Mouse (Mus musculus) ES-E14 (cell line): ENCODE results near the gene Gm281. TPM values are rescaled to one million over a fixed set of nuclear protein-coding genes. Genes with fewer than 3 reads are reported as not detected.
A peak's percentile ranks its signal among the peaks of the same experiment; 100 is the strongest.

Experiments
- DNase-seq: peaks from one replicate; pipeline ENCODE4 v3.0.0-alpha.2; 2013; ENCODE audit warnings: low read depth, low spot score
- H3K27ac ChIP-seq: 2 replicates; pipeline ENCODE4 v1.5.1; 2012; ENCODE audit warnings: low read depth, mild to moderate bottlenecking, low read length, moderate library complexity, mixed read lengths; ENCODE audit not compliant: poor library complexity, insufficient read depth, severe bottlenecking
- H3K36me3 ChIP-seq: 2 replicates; pipeline ENCODE4 v1.6.1; 2012; ENCODE audit warnings: mild to moderate bottlenecking, low read length, moderate library complexity, mixed read lengths; ENCODE audit not compliant: control insufficient read depth, poor library complexity, insufficient read depth, severe bottlenecking
- H3K4me1 ChIP-seq, 2 experiments: fragments of 150-350 bp in 1 of 2; sonication (generic) in 1 of 2; 2 replicates each; pipeline ENCODE4 v1.6.1; 2012; ENCODE audit warnings: low read length in 2 of 2, mild to moderate bottlenecking in 1 of 2, mixed read lengths in 1 of 2; ENCODE audit not compliant: control insufficient read depth in 2 of 2, insufficient read depth in 2 of 2, poor library complexity in 1 of 2
- H3K4me3 ChIP-seq, 2 experiments: fragments of 150-350 bp in 1 of 2; sonication (generic) in 1 of 2; 2 replicates each; pipeline ENCODE4 v1.5.1; 2012; ENCODE audit warnings: low read length in 2 of 2, low read depth in 1 of 2, mild to moderate bottlenecking in 1 of 2, mixed read lengths in 1 of 2; ENCODE audit not compliant: insufficient read depth in 1 of 2, poor library complexity in 1 of 2, severe bottlenecking in 1 of 2
- H3K9ac ChIP-seq: 2 replicates; pipeline ENCODE4 v1.6.1; 2012; ENCODE audit warnings: low read depth, mild to moderate bottlenecking, low read length, mixed read lengths; ENCODE audit not compliant: poor library complexity, insufficient read depth, severe bottlenecking
- H3K9me3 ChIP-seq: fragments of 150-350 bp; sonication (generic); 2 replicates; pipeline ENCODE4 v1.6.1; 2012; ENCODE audit warnings: low read depth, mild to moderate bottlenecking, low read length; ENCODE audit not compliant: control insufficient read depth, insufficient read depth
- CHD2 ChIP-seq: IDR thresholded peaks from 2 replicates; pipeline ENCODE4 v1.6.1; 2014; ENCODE audit warnings: mild to moderate bottlenecking, low read depth, low read length, inconsistent platforms
- HCFC1 ChIP-seq: IDR thresholded peaks from 2 replicates; pipeline ENCODE4 v1.6.1; 2012; ENCODE audit warnings: low read length, inconsistent platforms, borderline replicate concordance; ENCODE audit not compliant: insufficient read depth
- MAFK ChIP-seq: IDR thresholded peaks from 2 replicates; pipeline ENCODE4 v1.6.1; 2014; ENCODE audit warnings: mild to moderate bottlenecking, low read depth, low read length, inconsistent platforms; ENCODE audit not compliant: insufficient read depth
- ZC3H11A ChIP-seq: IDR thresholded peaks from 2 replicates; pipeline ENCODE4 v1.6.1; 2012; ENCODE audit warnings: low read depth, mild to moderate bottlenecking, inconsistent platforms, low read length, borderline replicate concordance
- ZNF384 ChIP-seq: IDR thresholded peaks from 2 replicates; pipeline ENCODE4 v1.6.1; 2012; ENCODE audit warnings: low read depth, low read length, inconsistent platforms
- in situ Hi-C, 2 experiments: fragments of 600-800 bp; cut with MboI; formaldehyde crosslinking; loops; one replicate each; pipeline ENCODE4 v1.15.1; 2025; ENCODE audit warnings: low sequenced_read_pairs in 2 of 2, inconsistent platforms in 1 of 2; ENCODE audit not compliant: unreplicated experiment in 2 of 2
- total RNA-seq: library from RNA; depleted of rRNA; stranded (reverse); fragments of 300-350 nt; gene quantifications from 2 replicates; pipeline ENCODE4 v1.2.3, GENCODE M21; 2012

Gene Gm281
- total RNA-seq, 1 experiment: 1.1 TPM

DNA sequence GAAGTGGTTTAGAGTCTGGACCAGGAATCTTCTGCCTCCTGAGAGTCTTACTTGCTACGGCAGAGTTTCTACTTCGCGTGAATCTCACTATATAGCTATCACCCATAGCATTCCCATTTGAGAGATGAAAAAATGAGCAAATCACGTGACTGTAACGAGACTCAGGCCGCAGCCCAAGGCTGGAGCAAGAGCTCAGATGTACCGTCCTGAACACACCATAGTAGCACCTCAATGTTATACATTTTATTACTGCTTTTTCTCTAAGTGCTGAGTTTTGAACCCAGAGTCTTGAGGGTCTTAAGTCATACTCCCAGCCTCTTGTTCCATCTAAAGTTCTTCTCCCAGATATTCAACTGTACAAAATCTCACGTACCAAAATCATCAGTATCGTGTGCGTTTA, 2.9 kb upstream of the Gm281 start:
- no peak for DNase-seq
- H3K9ac ChIP-seq: no peak overlapping the region
- in situ Hi-C loops: loop anchor here (5.0 to 10.0 kb wide), 2 partner anchors 560 to 562 kb away; no protein-coding TSS in a partner anchor
- peaks cover 4% of the 10 kb centered on the region; the same call in 1 of the 2 replicates for H3K9me3 ChIP-seq
- H3K4me1 ChIP-seq: peaks cover 0 to 4% of the 10 kb centered on the region in 2 experiments; a peak in 1 of 4 replicates
- TF ChIP-seq ZC3H11A (no peak), HCFC1 (no peak), CHD2 (no peak), MAFK (no peak), ZNF384 (no peak)
- H3K27ac ChIP-seq: no peak overlapping the region
- H3K36me3 ChIP-seq: no peaks in the 10 kb centered on the region
- H3K4me3 ChIP-seq: no peak overlapping the region

GRCm38 (mm10) chr14:13915207-13915606, 929 bp upstream of the Gm281 start:
- no peak overlapping the region for H3K9ac ChIP-seq
- peaks cover 0 to 4% of the 10 kb centered on the region in 2 experiments; a peak in 1 of 4 replicates for H3K4me1 ChIP-seq
- no peak overlapping the region for H3K4me3 ChIP-seq
- peaks cover 9% of the 10 kb centered on the region for H3K9me3 ChIP-seq
- TF ChIP-seq HCFC1 (no peak), MAFK (no peak), CHD2 (no peak), ZNF384 (no peak), ZC3H11A (no peak)
- no peak for DNase-seq
- in situ Hi-C loops: loop anchor here (5.0 to 10.0 kb wide), 2 partner anchors 558 to 560 kb away; no protein-coding TSS in a partner anchor
- no peaks in the 10 kb centered on the region for H3K36me3 ChIP-seq
- no peak overlapping the region for H3K27ac ChIP-seq

DNA sequence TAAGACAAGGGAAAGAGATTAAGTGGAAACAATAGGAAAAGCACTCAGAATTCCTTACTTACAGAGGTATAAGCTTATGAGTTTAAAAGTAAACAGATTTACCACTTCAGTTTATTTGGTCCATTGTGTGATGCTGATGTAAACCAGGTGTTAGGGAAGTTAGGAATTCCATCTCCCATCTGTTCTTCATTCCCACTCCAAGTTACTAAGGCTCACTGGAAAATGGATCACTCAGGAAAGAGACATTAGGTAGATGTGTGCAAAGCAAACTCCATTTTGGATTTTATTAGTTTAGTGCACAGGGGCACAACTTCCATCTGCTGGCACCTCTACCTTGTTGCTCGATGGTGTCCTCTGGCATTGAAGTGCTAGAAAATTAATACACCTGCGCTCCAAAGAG, 4.1 kb downstream of the Gm281 start:
- H3K9ac ChIP-seq: no peak overlapping the region
- no peak overlapping the region for H3K27ac ChIP-seq
- peaks cover 9% of the 10 kb centered on the region for H3K9me3 ChIP-seq
- DNase-seq: no peak
- H3K36me3 ChIP-seq: no peaks in the 10 kb centered on the region
- H3K4me3 ChIP-seq: no peak overlapping the region
- peaks cover 3 to 6% of the 10 kb centered on the region in 2 experiments; a peak in 3 of 4 replicates for H3K4me1 ChIP-seq
- in situ Hi-C loops: loop anchor here in 1 of 2 experiments (10.0 kb wide), 1 partner anchor 555 kb away; no protein-coding TSS in a partner anchor
- TF ChIP-seq ZC3H11A (no peak), MAFK (no peak), ZNF384 (no peak), CHD2 (no peak), HCFC1 (no peak)

- peaks cover 2% of the 10 kb centered on the region; the same call in 1 of the 2 replicates for H3K36me3 ChIP-seq
- H3K9me3 ChIP-seq: peaks cover 4% of the 10 kb centered on the region
- peak; percentile 48 for DNase-seq
- H3K4me3 ChIP-seq: no peak overlapping the region
- in situ Hi-C loops: no loop called here
- H3K9ac ChIP-seq: no peak overlapping the region
- TF ChIP-seq MAFK (0 out of 2 replicates have a peak, but pooled peaks have one; percentile 9), HCFC1 (no peak)
- H3K27ac ChIP-seq: peak overlapping the region; percentile 98; the same call in 1 of the 2 replicates
- peaks cover 3 to 4% of the 10 kb centered on the region in 2 experiments; a peak in 3 of 4 replicates for H3K4me1 ChIP-seq
Observed at GRCm38 (mm10) chr14:13907145-13907544, 7.1 kb downstream of the Gm281 start.

DNA sequence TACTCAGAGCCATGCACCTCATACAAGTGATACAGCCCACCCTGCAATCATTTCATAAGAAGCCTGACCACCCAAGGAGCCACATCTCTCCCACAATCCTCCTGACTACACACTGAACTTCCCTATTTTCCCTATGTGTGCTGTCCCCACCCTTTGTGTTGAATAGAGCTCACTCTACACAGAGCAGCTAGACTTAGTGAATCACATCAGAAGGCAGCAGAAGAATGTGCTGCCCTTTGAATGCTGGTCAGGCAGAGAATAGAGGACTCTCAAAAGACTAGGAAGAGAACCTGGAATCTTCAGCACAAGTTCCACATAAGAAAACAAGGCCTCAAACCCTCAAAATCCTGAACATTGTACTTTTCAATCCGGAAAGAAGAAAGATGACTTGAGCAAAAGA, 7.8 kb downstream of the Gm281 start:
- Histone ChIP-seq H3K9me3 (no peaks in the 10 kb centered on the region), H3K9ac (peak overlapping the region; percentile 50; the same call in 1 of the 2 replicates), H3K4me1 (peaks cover 3 to 4% of the 10 kb centered on the region in 2 experiments; a peak in 3 of 4 replicates), H3K4me3 (peak overlapping the region in 1 of 2 experiments; percentile 36; a peak in 1 of 4 replicates), H3K36me3 (peaks cover 2% of the 10 kb centered on the region; the same call in 1 of the 2 replicates), H3K27ac (peak overlapping the region; percentile 98)
- peak; percentile 34 for DNase-seq
- in situ Hi-C loops: no loop called here
- TF ChIP-seq ZC3H11A (no peak), HCFC1 (no peak), ZNF384 (no peak), MAFK (no peak), CHD2 (no peak)
